Mouse (Mus musculus) liver, adult 2 months (tissue): ENCODE results near the gene Nfia. TPM values are rescaled to one million over a fixed set of nuclear protein-coding genes. Genes with fewer than 3 reads are reported as not detected.

Experiments used
- DNase-seq: peaks from one replicate; pipeline ENCODE4 v3.0.0-alpha.2; 2011; ENCODE audit warnings: low read depth, low spot score; ENCODE audit errors: extremely low read depth
- H3K27ac ChIP-seq: fragments of 200-500 bp; replicated peaks from 2 replicates; pipeline ENCODE4 v1.5.1; 2012; ENCODE audit warnings: low read depth, mild to moderate bottlenecking, control low read depth, inconsistent platforms, low read length; ENCODE audit not compliant: insufficient read depth
- H3K27me3 ChIP-seq: fragments of 200-500 bp; 2 replicates; pipeline ENCODE4 v1.6.1; 2012; ENCODE audit warnings: mild to moderate bottlenecking, moderate library complexity, low read length, inconsistent platforms; ENCODE audit not compliant: control insufficient read depth, insufficient read depth
- H3K36me3 ChIP-seq: fragments of 200-500 bp; 2 replicates; pipeline ENCODE4 v1.6.1; 2012; ENCODE audit warnings: low read length, inconsistent platforms; ENCODE audit not compliant: control insufficient read depth, insufficient read depth
- H3K4me1 ChIP-seq: fragments of 200-500 bp; 2 replicates; pipeline ENCODE4 v1.6.1; 2011; ENCODE audit warnings: low read length; ENCODE audit not compliant: control insufficient read depth, insufficient read depth
- H3K4me3 ChIP-seq: fragments of 200-500 bp; 2 replicates; pipeline ENCODE4 v1.5.1; 2011; ENCODE audit warnings: low read depth, mild to moderate bottlenecking, control low read depth, low read length, moderate library complexity; ENCODE audit not compliant: insufficient read depth
- H3K79me2 ChIP-seq: fragments of 200-500 bp; 2 replicates; pipeline ENCODE4 v1.6.1; 2012; ENCODE audit warnings: inconsistent platforms, mild to moderate bottlenecking, low read length, moderate library complexity; ENCODE audit not compliant: control insufficient read depth, insufficient read depth
- H3K9ac ChIP-seq: fragments of 200-500 bp; 2 replicates; pipeline ENCODE4 v1.6.1; 2012; ENCODE audit warnings: low read depth, mild to moderate bottlenecking, control low read depth, inconsistent platforms, low read length
- CTCF ChIP-seq: fragments of 200-500 bp; IDR thresholded peaks from 2 replicates; pipeline ENCODE4 v1.5.1; 2011; ENCODE audit warnings: low read depth, low read length, control low read depth
- POLR2A ChIP-seq: fragments of 200-500 bp; IDR thresholded peaks from 2 replicates; pipeline ENCODE4 v1.6.1; 2011; ENCODE audit warnings: low read length, control low read depth; ENCODE audit not compliant: insufficient read depth; ENCODE audit errors: extremely low read depth
- WGBS: fragments of 180-500 bp; shearing (Covaris S2); methylation state at CpG from one replicate; pipeline ENCODE4 v1.1.7; 2018; 5-methylcytosine and 5-hydroxymethylcytosine counted together
- polyA plus RNA-seq: library from polyadenylated mRNA; depleted of rRNA; stranded (reverse); fragments of >200 nt; gene quantifications from 2 replicates; pipeline ENCODE4 v1.2.3, GENCODE M21; 2012
- total RNA-seq: library from RNA; depleted of rRNA; stranded (reverse); fragments of >200 nt; gene quantifications from 2 replicates; pipeline ENCODE4 v1.2.3, GENCODE M21; 2014

The Nfia gene
- total and polyA plus RNA-seq, 2 experiments = 12.5 to 32.2 TPM

DNA sequence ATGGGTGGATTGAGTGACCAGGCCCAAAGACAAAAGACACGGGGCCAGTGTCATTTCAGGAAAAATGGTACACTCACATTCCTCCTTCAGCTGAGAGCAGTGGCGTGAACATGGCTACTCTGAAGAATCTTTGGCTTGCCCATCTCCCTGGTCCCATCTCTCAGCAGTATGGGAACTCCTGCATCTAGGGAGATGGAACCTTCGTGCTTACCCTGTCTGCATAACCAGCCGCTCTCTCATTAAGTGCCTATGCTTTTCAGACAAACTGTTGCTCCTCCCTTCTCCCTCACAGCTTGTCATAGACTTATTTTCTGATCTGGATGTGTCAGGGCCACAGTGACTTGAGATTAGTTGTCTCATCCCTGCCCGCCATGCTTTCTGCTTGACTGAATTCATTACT, 174.9 kb downstream of the Nfia start:
- Histone ChIP-seq H3K27ac (no peak overlapping the region), H3K36me3 (no peaks in the 10 kb centered on the region; the same call in 1 of the 2 replicates), H3K4me1 (peaks cover 13% of the 10 kb centered on the region), H3K9ac (no peak overlapping the region), H3K27me3 (no peaks in the 10 kb centered on the region), H3K79me2 (peaks cover 19% of the 10 kb centered on the region; the same call in 1 of the 2 replicates), H3K4me3 (no peak overlapping the region)
- WGBS = 98% methylated on average over 5 of the region's 5 CpGs
- DNase-seq = no peak
- no peak for TF ChIP-seq CTCF

DNA sequence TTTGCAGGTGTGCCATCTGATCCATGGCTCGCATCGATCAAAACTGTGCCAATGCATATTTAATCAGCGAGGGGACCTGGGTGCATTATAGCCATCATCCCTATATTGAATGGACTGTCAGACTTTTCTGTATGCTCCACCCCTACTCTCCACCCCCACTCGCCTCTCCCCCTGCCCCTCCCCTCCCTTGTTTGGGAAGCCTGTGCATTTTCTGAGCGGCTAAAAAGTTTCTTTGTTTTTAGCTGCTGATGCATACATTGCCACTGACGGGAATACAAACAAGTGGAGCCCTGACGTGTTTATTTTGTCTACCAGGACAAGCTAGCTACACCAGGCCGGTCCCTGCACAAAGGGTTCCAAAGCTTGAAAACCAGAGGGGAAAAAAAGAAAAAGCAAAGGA, 175.7 kb downstream of the Nfia start:
- Histone ChIP-seq H3K4me1 (peaks cover 14% of the 10 kb centered on the region), H3K4me3 (no peak overlapping the region), H3K27me3 (no peaks in the 10 kb centered on the region), H3K9ac (no peak overlapping the region), H3K79me2 (peaks cover 21% of the 10 kb centered on the region; the same call in 1 of the 2 replicates), H3K27ac (no peak overlapping the region), H3K36me3 (no peaks in the 10 kb centered on the region; the same call in 1 of the 2 replicates)
- no peak for DNase-seq
- WGBS = 82% methylated on average over 8 of the region's 8 CpGs
- no peak for TF ChIP-seq CTCF
- no peak for TF ChIP-seq POLR2A

DNA sequence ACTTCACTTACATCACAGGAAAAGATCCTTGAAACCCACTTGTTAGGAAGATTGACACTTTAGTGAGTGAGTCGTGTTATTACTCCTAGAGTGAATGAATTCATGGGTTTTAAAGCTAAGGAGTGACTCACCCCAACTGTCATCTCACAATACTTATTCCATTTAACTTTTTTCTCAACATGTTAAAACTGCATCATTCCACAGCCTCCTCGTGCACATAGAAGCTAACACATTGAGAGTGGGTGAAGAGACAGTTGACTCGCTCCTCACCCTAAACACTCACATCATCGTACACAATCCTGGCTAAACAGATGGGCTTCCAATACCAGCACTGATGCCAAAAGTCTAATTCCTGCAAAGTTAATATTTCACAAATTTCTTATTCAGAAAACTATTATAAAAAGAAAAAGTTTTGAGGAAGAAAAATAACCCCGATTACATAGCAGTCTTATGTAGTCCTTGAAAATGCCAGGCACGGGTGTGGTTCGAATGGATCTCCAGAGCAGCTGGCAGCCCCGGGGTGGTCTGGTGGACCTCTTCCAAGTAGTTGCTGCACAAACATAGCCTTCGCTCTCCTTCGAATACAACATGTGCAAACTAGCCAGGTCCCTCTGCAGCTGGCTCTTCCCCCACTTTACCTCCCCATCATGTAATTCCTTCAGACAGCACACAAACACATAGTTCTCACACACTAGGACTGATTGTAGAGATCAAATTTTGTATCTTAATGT, 178.0 kb downstream of the Nfia start:
- H3K27me3 ChIP-seq = no peaks in the 10 kb centered on the region
- no peaks in the 10 kb centered on the region for H3K36me3 ChIP-seq
- H3K9ac ChIP-seq = no peak overlapping the region
- peak; percentile 30 for DNase-seq
- H3K4me1 ChIP-seq = peaks cover 14% of the 10 kb centered on the region
- no peak overlapping the region for H3K27ac ChIP-seq
- peaks cover 14% of the 10 kb centered on the region; the same call in 1 of the 2 replicates for H3K79me2 ChIP-seq
- H3K4me3 ChIP-seq = no peak overlapping the region
- TF ChIP-seq POLR2A (no peak), CTCF (no peak)
- 33% methylated on average over 10 of the region's 10 CpGs for WGBS

DNA sequence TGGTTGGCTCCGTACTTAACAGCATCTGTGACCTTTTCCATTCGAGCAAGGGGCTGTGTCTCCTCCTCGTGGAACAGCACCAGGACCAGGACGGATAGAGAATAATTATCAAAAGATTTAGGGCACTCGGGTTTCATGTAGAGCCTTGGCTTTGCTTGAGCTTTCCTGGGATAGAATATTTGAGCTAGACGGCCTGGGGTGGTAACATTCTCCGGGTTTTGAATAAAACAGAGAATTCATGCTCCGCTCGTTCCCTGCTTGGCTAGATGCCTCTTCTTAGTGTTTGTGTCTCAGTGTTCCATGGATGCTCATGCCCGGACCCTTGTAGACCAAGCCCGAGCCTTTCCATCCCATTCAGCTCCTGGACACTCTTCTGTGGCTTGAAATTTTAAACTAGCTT, 181.4 kb downstream of the Nfia start:
- TF ChIP-seq CTCF (no peak), POLR2A (no peak)
- Histone ChIP-seq H3K4me3 (no peak overlapping the region), H3K9ac (no peak overlapping the region), H3K4me1 (peaks cover 14% of the 10 kb centered on the region), H3K27me3 (no peaks in the 10 kb centered on the region), H3K27ac (no peak overlapping the region), H3K36me3 (peaks cover 3% of the 10 kb centered on the region), H3K79me2 (peaks cover 24% of the 10 kb centered on the region; the same call in 1 of the 2 replicates)
- no peak for DNase-seq
- WGBS = 83% methylated on average over 11 of the region's 11 CpGs

DNA sequence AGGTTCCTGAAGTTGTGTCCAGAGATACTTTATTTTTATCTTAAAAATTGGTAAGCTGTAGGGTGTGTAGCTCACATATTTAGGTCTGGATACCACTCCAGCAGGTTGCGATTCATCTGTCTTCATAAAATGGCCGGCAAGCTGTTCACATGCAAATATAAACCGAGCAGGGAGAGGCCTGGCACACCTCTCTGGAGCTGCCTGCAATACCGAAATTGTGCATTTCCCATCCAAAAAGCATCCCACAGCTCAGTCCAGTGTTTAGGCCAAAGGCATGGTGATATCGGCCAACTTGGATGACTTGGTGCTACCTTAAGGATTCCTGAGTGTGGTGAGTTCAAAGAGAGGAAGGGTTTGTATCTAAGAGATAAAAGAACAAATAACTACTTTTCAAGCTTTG, 185.6 kb downstream of the Nfia start:
- Histone ChIP-seq H3K9ac (no peak overlapping the region), H3K27me3 (no peaks in the 10 kb centered on the region), H3K27ac (no peak overlapping the region), H3K4me3 (no peak overlapping the region), H3K79me2 (peaks cover 14% of the 10 kb centered on the region; the same call in 1 of the 2 replicates), H3K4me1 (peaks cover 6% of the 10 kb centered on the region), H3K36me3 (peaks cover 3% of the 10 kb centered on the region)
- 91% methylated on average over 5 of the region's 5 CpGs for WGBS
- DNase-seq = no peak
- TF ChIP-seq POLR2A = no peak
- TF ChIP-seq CTCF = no peak

DNA sequence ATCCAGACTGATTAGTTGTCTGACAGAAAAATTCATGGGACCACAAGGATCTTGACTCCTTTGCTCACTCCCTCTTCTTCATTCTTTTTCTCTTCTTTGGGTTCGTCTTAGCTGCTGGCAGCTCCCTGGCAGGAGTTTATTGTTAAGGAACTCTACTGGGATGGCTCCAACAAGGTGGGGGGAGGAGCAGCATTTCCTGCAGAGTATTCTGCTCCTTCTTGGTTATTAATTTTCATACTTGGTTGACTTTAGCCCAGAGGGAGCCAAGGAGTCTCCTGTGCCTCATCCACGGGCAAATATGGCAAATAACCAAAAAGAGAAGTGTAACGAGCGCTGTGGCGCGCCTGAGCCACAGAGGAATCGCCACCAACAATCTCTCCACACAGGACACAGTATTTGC, 190.3 kb downstream of the Nfia start:
- TF ChIP-seq POLR2A = no peak
- TF ChIP-seq CTCF = no peak
- Histone ChIP-seq H3K27me3 (no peaks in the 10 kb centered on the region), H3K79me2 (peaks cover 6% of the 10 kb centered on the region; the same call in 1 of the 2 replicates), H3K36me3 (no peaks in the 10 kb centered on the region), H3K4me1 (peaks cover 6% of the 10 kb centered on the region), H3K4me3 (no peak overlapping the region), H3K27ac (no peak overlapping the region), H3K9ac (no peak overlapping the region)
- WGBS = 90% methylated on average over 7 of the region's 7 CpGs
- no peak for DNase-seq
